Mouse (Mus musculus) embryonic facial prominence, embryonic 14.5 days (tissue): ENCODE measurements around the gene Sec14l4. TPM values are rescaled to one million over a fixed set of nuclear protein-coding genes. Genes with fewer than 3 reads are reported as not detected.

Experiments
- ATAC-seq: fragments of 200-750 bp; cut with Nextera tagmentation; 2 replicates; pipeline ENCODE4 v1.8.0; 2017; ENCODE audit warnings: low read depth, moderate number of reproducible peaks, moderate TSS enrichment
- DNase-seq: peaks from one replicate; pipeline ENCODE4 v3.0.0-alpha.2; 2015; ENCODE audit warnings: low spot score
- H3K27ac ChIP-seq: fragments of 300-500 bp; sonication (generic); replicated peaks from 2 replicates; pipeline ENCODE4 v1.5.1; 2014; ENCODE audit warnings: low read depth, mild to moderate bottlenecking, low read length, moderate library complexity
- H3K27me3 ChIP-seq: fragments of 300-500 bp; sonication (generic); replicated peaks from 2 replicates; pipeline ENCODE4 v1.6.1; 2014; ENCODE audit warnings: low read length; ENCODE audit not compliant: control insufficient read depth, insufficient read depth
- H3K36me3 ChIP-seq: fragments of 300-500 bp; sonication (generic); 2 replicates; pipeline ENCODE4 v1.6.1; 2014; ENCODE audit warnings: low read length, mixed read lengths; ENCODE audit not compliant: control insufficient read depth, insufficient read depth
- H3K4me1 ChIP-seq: fragments of 300-500 bp; sonication (generic); 2 replicates; pipeline ENCODE4 v1.6.1; 2014; ENCODE audit warnings: antibody characterized with exemption, low read length; ENCODE audit not compliant: control insufficient read depth, insufficient read depth
- H3K4me2 ChIP-seq: fragments of 300-500 bp; sonication (generic); 2 replicates; pipeline ENCODE4 v1.6.1; 2014; ENCODE audit warnings: low read depth, mild to moderate bottlenecking, low read length, moderate library complexity, mixed read lengths
- H3K4me3 ChIP-seq: fragments of 300-500 bp; sonication (generic); 2 replicates; pipeline ENCODE4 v1.5.1; 2014; ENCODE audit warnings: low read depth, mild to moderate bottlenecking, low read length
- H3K9ac ChIP-seq: fragments of 300-500 bp; sonication (generic); 2 replicates; pipeline ENCODE4 v1.6.1; 2014; ENCODE audit warnings: low read depth, mild to moderate bottlenecking, low read length, moderate library complexity, mixed read lengths
- H3K9me3 ChIP-seq: fragments of 300-500 bp; sonication (generic); 2 replicates; pipeline ENCODE4 v1.6.1; 2016; ENCODE audit warnings: low read length; ENCODE audit not compliant: control insufficient read depth
- WGBS: fragments of 180-500 bp; shearing (Covaris S2); extraction: QIAGEN DNeasy Blood & Tissue Kit; methylation state at CpG from one replicate; pipeline ENCODE4 v1.1.7; 2014; 5-methylcytosine and 5-hydroxymethylcytosine counted together
- polyA plus RNA-seq: library from polyadenylated mRNA; unstranded; fragments of >200 nt; fragmentation: Nextera tagmentation; extraction: Ambion mirVana; gene quantifications from 2 replicates; pipeline ENCODE4 v1.2.1, GENCODE M21; 2014

Gene Sec14l4
- 0.29 and 0.88 TPM in 2 replicates for polyA plus RNA-seq

DNA sequence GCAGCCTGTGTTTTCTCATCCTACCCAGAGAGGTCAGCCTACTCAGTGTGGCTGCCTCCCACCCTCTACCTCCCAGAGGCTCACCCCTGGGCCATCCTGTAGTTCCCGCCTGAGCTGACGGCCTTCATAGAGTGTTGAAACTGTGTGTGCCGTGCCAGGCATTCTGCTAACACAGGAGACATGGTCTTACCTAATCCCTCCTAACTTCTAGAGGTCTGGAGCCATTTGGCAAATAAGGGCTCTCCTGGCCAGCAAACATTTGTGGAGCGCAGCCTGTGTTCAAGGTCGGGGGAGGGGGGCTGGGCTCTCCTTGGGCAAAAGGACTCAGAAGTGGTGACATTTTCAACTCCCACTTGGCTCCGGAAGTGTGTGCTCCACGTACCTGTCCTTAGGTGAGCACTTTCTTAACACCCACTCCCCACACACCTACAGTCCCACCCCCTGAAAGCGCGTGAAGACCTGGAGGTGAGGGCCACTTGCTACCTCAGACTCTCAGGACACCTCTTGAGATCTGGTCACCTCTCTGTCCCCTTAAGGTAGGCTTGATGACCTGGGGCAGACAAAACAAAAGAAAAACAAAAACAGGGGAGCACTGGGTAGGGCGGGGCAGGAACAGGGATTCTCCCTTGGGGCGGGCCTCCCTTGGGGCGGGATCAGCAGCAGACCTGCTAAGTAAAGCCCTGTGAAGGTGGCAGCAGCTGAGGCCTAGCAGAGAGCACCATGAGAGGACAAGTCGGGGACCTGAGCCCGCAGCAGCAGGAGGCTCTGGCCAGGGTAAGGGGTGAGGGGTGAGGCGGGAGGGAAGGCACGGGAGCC lies at the start of gene Sec14l4:
TSS of gene Sec14l4 (plus strand) at position 337 of the 816 bp plus-strand sequence.
- Histone ChIP-seq H3K9ac (no peak within 1 kb of the TSS; the same call in 1 of the 2 replicates), H3K4me3 (no peak within 1 kb of the TSS), H3K9me3 (no peaks in the 10 kb centered on the region), H3K4me1 (no peaks in the 10 kb centered on the region), H3K27ac (no peak within 1 kb of the TSS), H3K4me2 (no peak within 1 kb of the TSS), H3K27me3 (peaks cover 8% of the 10 kb centered on the region; the same call in 1 of the 2 replicates), H3K36me3 (no peaks in the 10 kb centered on the region)
- 29% methylated on average over 16 of the region's 16 CpGs for WGBS
- no peak for DNase-seq
- ATAC-seq = peak; percentile 47; the same call in 1 of the 2 replicates

DNA sequence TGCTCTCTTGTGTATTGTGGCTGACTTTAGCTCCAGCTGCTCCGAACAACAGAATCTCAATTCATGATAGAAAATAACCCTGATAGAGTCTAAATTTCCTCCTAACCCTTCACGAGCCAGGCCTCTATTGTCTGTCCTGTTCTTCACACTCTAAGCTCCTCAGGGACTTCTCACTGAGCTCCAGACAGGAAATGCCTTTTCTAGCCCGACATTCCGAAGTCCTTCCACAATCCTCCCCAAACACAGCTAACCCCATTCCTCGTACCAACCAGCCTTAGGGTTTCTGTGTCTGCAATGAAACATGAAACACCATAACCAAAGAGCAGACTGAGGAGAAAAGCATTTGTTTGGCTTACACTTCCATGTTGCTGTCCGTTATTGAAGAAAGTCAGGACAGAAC lies 49.7 kb upstream of the Sec14l4 start:
- Histone ChIP-seq H3K4me1 (0 out of 2 replicates have a peak, but pooled peaks cover 7% of the 10 kb centered on the region), H3K27me3 (peaks cover 3% of the 10 kb centered on the region; the same call in 1 of the 2 replicates), H3K36me3 (peaks cover 38% of the 10 kb centered on the region), H3K27ac (no peak overlapping the region), H3K4me3 (no peak overlapping the region), H3K9ac (no peak overlapping the region), H3K9me3 (no peaks in the 10 kb centered on the region), H3K4me2 (no peak overlapping the region)
- ATAC-seq (no peak), DNase-seq (peak; percentile 52)
- WGBS = 36% methylated on average over 6 of the region's 6 CpGs

DNA sequence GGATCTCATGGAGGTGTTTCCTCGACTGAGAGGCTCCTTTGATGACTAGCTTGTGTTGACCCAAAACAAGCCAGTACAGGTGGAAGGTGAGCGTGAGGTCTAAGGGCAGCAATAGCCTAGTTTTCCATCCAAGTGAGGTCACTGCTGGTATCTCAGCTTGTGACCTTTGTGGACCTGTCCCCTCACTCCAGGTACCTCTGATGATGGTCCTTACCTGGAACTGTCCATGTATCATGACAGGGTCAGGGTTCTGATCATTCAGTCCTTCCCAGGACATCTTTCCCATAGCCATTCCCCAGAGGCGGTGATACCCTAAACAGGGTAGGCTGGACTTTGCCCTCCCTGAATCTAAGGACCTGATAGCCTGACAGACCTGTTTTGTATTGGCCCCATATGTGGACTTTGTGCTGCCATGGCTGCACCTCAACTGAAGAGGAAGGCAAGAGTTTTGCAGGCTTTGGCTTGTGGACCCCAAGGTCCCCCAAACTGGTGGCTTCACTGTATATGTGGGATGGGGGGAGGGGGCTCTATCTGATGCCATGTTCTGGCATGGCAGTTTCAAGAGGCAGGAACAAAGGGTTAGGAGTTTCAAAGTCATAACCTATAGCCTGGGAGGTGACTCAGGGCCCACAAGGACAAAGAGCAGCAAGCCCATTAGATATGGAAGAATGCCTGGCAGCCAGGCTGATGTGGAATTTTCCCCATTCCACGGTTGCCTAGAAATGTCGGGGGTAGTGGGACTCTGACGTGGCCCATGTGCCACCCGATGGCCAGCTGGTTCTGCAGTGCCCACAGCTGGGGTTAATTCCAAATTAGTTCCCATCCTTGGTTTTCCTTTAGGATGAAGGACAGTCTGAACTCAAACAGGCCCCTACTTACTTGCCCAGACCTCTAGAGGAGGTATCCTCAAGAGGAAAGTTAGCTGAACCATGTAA lies 48.7 kb upstream of the Sec14l4 start:
- Histone ChIP-seq H3K9me3 (no peaks in the 10 kb centered on the region), H3K4me2 (peak overlapping the region; percentile 72; the same call in 1 of the 2 replicates), H3K27me3 (peaks cover 3% of the 10 kb centered on the region; the same call in 1 of the 2 replicates), H3K4me3 (no peak overlapping the region), H3K27ac (no peak overlapping the region), H3K4me1 (0 out of 2 replicates have a peak, but pooled peaks cover 7% of the 10 kb centered on the region), H3K36me3 (peaks cover 28% of the 10 kb centered on the region), H3K9ac (no peak overlapping the region)
- 63% methylated on average over 7 of the region's 7 CpGs for WGBS
- ATAC-seq (no peak), DNase-seq (no peak)

DNA sequence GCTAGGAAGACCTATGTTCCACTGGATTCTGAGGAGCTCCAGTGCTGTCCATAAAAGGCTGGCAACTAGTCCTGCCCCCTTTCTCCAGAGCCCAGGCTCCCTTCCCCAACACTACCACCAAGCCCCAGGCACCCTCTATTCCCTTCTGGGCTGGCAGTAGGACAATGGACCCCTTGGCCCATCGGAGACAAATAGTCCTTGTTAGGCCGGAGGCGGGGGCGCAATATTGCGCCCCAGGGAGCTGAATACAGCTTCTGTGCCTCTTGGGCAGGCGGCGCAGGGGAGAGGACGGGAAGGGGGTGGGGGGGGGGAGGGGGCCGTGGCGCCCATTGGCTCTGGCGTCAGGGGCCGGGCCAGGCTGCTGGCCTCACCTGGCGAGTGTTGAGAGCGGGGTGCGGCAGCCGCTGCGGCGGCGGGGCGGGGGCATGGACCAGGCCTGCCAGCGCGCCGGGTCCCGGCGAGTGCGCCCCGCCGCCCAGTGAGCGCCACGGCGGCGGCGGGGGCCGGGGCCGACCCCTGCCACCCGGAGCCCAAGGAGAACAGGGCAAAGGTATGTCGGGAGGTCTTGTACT lies 47.9 kb upstream of the Sec14l4 start, which contains the start of gene Gal3st1:
TSS of gene Gal3st1 (plus strand) at position 346 of the 572 bp plus-strand sequence.
- Histone ChIP-seq H3K9ac (peak within 1 kb of the TSS; percentile 60), H3K4me2 (peak within 1 kb of the TSS; percentile 72), H3K27ac (no peak within 1 kb of the TSS), H3K27me3 (peaks cover 3% of the 10 kb centered on the region; the same call in 1 of the 2 replicates), H3K36me3 (peaks cover 20% of the 10 kb centered on the region), H3K9me3 (no peaks in the 10 kb centered on the region), H3K4me1 (0 out of 2 replicates have a peak, but pooled peaks cover 7% of the 10 kb centered on the region), H3K4me3 (peak within 1 kb of the TSS; percentile 42)
- peak; percentile 33 for DNase-seq
- 3% methylated on average over 5 of the region's 37 CpGs for WGBS
- ATAC-seq = peak; percentile 64

DNA sequence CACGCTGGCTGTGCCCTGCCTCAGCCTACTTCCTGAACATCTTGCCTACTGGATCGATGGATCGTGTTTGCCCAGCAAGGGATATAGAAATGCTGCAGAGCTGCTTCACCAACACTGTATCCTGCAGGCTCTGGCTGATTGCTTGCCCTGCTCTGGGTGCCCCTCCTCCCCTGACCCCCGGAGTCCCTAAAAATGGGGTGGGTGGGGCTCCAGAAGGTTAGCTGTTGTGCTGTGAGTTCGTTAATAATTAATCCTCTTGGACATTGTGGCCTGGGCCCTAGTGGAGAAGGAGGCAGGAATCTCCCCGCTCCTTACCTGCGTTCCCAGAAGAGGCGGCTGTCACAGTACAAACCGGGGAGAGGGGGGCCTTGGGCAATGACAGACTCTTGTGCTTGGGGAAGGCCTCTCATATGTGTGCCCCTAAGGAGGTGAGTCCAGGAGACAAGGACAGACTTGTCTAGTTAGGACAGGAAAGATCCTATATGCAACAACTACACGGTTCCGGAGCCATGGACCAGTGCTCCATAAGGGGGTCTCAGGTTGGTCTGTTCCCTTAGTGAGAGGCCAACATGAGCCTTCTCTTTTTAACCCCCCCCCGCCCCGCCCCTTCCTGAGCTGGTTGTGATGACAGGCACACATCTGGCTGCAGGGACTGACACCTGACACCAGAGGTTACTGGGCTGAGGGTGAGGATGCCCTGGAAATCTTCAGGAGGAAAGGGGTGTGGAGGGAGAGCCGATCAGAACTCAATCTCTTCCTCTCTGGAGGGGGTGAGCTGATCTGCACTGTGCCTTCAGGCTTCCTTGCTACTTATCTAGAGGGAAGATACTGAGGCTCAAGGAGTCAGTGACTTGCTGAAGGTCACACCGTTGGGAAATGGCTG lies 47.2 kb upstream of the Sec14l4 start:
- H3K27me3 ChIP-seq = peaks cover 3% of the 10 kb centered on the region; the same call in 1 of the 2 replicates
- no peaks in the 10 kb centered on the region for H3K9me3 ChIP-seq
- 0 out of 2 replicates have a peak, but pooled peaks cover 7% of the 10 kb centered on the region for H3K4me1 ChIP-seq
- H3K4me3 ChIP-seq = peak overlapping the region; percentile 42
- H3K4me2 ChIP-seq = peak overlapping the region; percentile 72
- H3K36me3 ChIP-seq = peaks cover 13% of the 10 kb centered on the region
- peak overlapping the region; percentile 60 for H3K9ac ChIP-seq
- no peak overlapping the region for H3K27ac ChIP-seq
- no peak for DNase-seq
- ATAC-seq = peak; percentile 4; the same call in 1 of the 2 replicates
- 6% methylated on average over 14 of the region's 15 CpGs for WGBS

DNA sequence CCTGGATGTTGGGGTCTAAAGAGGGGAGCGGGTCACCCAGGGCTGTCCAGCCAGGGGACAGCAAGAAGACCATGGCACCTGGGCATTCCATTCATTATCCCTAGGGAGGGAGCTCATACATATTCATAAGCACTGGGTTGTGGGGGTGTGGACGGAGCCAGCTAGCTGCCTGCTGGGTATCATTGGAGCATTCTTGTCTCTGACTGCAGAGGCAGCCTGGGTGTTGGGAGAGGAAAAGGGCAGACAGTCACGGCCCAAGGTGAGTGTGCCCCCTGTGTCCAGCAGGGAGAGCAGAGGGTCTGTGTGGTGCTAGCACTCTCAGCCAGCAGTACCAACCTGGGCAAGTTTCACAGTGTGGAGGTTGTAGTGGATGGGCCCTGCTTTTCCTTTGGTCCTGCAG lies 41.5 kb upstream of the Sec14l4 start:
- Histone ChIP-seq H3K4me1 (no peaks in the 10 kb centered on the region), H3K9me3 (no peaks in the 10 kb centered on the region), H3K36me3 (no peaks in the 10 kb centered on the region), H3K27me3 (no peaks in the 10 kb centered on the region), H3K9ac (no peak overlapping the region), H3K4me3 (no peak overlapping the region), H3K27ac (no peak overlapping the region), H3K4me2 (no peak overlapping the region)
- 58% methylated on average over 3 of the region's 3 CpGs for WGBS
- ATAC-seq (no peak), DNase-seq (no peak)

DNA sequence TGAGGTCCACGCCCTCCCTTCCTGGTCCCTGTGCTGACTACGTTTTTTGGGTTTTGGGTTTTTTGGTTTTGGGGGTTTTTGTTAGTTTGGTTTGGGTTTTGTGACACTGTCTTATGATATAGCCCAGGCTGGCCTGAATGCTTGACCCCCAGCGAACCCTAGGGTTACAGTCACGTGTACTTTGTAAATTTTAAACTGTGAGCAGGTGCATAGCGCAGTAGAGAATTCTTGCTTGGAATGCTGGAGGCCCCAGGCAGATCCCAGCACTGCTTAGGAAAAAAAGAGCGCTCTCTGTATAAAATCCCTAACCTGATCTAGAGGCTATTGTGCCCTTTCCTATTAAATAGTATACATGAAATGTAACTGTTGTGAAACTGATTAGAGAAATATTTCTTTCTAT lies 38.1 kb upstream of the Sec14l4 start:
- peaks cover 16% of the 10 kb centered on the region for H3K27me3 ChIP-seq
- H3K4me3 ChIP-seq = no peak overlapping the region
- no peak overlapping the region for H3K4me2 ChIP-seq
- no peak overlapping the region for H3K27ac ChIP-seq
- no peaks in the 10 kb centered on the region for H3K9me3 ChIP-seq
- DNase-seq (no peak), ATAC-seq (no peak)
- no peak overlapping the region for H3K9ac ChIP-seq
- WGBS = 67% methylated on average over 6 of the region's 6 CpGs
- no peaks in the 10 kb centered on the region for H3K36me3 ChIP-seq
- peaks cover 5% of the 10 kb centered on the region; the same call in 1 of the 2 replicates for H3K4me1 ChIP-seq
